Mouse (Mus musculus) forelimb bud, embryonic 11.5 days (tissue): ENCODE results near the gene Rpl23.
"Not testable (repeated sequence)": the region's sequence is repeated elsewhere in the genome, so short reads cannot be mapped to it uniquely, and the experiment has no call there.

Source experiments
- DNase-seq: peaks from one replicate; pipeline ENCODE4 v3.0.0-alpha.2; 2012; ENCODE audit warnings: low read depth, low spot score

Gene Rpl23

DNA sequence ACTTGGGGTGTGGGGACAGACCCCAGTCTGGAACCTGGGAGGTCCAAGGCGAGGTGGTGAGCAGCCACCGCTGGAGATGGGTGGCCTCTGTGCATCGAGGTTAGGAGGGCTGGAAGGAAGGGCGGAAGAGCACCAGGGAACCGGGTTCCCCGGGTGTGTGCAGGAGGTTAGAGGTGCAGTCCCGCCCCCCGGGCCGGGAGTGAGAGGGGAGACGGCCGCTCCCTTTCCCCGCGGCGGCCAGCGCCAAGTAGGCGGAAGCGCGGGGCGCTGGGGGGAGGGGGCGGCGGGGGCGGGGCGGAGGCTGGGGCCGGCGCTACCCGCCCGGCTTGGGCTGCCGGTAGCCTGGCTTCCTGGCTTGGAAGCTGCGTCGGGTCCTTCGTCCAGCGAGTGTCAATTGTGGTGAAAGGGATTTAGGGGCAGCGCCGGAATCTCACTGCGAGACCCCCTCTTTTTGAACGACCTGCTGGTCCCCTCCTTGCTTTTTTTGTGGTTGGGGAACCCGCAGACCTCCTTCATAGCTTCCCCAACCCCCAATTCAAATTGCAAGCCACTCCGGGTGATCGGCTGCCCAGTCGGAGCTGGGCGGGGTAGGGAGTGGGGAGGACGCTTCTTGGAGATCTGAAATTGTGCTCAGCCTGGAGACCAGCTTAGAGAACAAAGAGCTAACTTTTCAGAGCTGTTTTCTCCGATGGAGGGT is 17.9 kb upstream of the Rpl23 start:
- peak; percentile 54 for DNase-seq

- DNase-seq = peak; percentile 80
These were observed 17.1 kb upstream of the Rpl23 start for GRCm38 (mm10) chr11:97799146-97799993.

DNA sequence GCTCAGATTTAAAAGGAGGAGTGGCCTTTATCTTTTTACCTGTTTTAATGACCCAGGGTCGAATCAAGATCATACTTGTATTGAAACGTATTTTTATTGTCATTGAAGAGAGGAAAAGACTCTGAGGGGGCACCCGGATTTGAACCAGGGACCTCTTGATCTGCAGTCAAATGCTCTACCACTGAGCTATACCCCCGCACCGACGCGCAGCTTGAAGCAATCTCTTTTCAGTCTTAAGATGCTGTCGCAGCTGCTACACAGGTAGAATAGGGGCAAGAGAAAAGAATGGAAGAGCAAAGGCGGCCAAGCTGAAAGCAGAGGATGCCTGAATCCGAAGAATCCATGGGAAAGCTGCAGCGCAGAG is 16.5 kb upstream of the Rpl23 start, which contains the start of gene Lasp1:
Lasp1 (plus strand) TSS at position 219 of the 364 bp plus-strand sequence.
- peak; percentile 89 for DNase-seq

GRCm38 (mm10) chr11:97798083-97798435 is 15.8 kb upstream of the Rpl23 start:
- no peak for DNase-seq

- no peak for DNase-seq
These were observed 15.3 kb upstream of the Rpl23 start for GRCm38 (mm10) chr11:97797369-97798082.

- DNase-seq = peak; percentile 67
These were observed 14.7 kb upstream of the Rpl23 start for GRCm38 (mm10) chr11:97796910-97797309.

DNA sequence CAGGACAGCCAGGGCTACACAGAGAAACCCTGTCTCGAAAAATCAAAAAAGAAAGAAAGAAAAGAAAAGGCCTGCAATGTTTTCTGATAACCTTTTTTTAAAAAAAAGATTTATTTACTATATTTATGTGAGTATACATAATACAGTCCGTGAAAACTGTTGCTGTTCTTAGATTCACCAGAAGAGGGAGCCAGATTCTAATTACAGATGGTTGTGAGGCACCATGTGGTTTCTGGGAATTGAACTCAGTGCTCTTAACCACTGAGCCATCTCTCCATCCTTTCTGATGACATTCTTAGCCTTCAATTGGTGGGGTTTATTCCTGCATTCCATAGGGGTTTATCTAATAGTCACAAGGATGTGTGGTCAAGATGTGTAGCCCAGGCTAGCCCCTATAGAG is 10.9 kb upstream of the Rpl23 start:
- DNase-seq = peak; percentile 65

- not testable (repeated sequence) for DNase-seq
These were observed 8.7 kb upstream of the Rpl23 start for GRCm38 (mm10) chr11:97790778-97791438.

- no peak for DNase-seq
These were observed 7.5 kb upstream of the Rpl23 start for GRCm38 (mm10) chr11:97789727-97790126.

GRCm38 (mm10) chr11:97787961-97788360 is 5.7 kb upstream of the Rpl23 start:
- DNase-seq = no peak

DNA sequence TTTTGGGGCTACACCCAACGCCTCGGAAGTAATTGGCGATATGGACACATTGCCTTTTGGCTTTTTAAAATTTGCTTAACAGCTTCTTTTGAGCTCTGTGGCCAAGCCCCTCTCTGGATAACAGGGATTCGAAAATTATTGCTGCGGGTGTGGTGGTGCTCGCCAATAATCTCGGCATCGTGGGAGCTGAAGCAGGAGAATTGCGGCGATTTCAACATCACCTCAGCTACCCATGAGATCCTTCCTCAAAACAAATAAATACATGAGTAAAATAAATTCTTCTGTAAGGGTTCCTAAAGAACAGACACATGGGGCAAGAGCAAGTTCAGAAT is 293 bp upstream of the Rpl23 start:
- no peak for DNase-seq

GRCm38 (mm10) chr11:97781478-97781831 is 782 bp downstream of the Rpl23 start:
- no peak for DNase-seq

GRCm38 (mm10) chr11:97779968-97780701 is 2.1 kb downstream of the Rpl23 start:
- no peak for DNase-seq

DNA sequence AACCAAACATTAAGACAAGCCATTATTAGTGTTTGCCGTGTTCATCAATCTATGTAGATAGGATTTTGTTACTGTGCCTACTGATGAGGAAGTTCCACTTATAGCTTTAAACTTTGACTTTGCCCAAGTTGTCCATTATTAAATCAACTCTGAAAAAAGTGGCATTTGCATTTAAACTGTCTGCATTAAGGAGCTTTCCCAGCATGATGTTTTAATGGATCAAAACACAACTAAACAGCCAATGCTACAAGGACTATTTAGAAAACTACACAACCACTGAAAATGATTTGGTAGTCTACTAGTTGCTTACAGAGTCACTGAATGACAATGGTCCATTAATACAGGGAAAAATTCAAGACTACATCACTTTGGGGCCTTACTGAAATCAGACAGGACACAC is 3.3 kb downstream of the Rpl23 start:
- no peak for DNase-seq

- no peak for DNase-seq
These were observed 5.1 kb downstream of the Rpl23 start for GRCm38 (mm10) chr11:97777129-97777529.

- DNase-seq = no peak
These were observed 5.6 kb downstream of the Rpl23 start for GRCm38 (mm10) chr11:97776497-97777128.

DNA sequence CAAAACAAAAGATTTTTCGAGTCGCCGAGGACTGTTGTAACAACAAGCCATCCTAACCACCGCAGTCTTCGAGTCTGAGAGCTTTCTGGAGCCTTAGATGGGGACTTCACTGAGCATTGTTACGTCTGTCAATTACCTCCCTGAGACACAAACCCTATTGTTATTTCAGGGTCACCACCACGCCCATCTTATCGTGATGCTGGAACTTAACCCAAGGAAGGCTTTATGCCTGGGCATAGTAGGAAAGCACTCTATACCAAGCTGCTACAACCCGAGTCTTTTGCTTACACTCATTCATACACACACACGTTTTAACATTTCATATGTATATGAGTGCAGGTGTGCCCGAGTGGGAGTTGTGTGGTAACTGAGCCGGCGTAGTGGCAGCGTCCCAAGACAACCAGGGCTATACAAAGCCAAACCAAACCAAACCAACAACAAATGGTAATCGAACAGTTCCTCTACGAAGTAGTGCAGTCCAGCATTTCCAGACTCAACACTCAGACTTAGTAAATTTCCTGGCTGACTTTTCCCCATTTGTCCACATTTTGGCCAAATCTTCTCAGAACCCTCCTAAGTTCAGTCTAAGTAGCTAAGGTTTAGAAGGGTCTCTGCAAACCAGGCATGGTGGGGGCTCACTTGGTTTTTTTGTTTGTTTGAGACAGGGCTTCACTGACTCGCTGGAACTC is 6.3 kb downstream of the Rpl23 start, which contains the start of gene 1700001P01Rik:
1700001P01Rik (minus strand) TSS at position 111 of the 689 bp plus-strand sequence.
- DNase-seq = no peak

DNA sequence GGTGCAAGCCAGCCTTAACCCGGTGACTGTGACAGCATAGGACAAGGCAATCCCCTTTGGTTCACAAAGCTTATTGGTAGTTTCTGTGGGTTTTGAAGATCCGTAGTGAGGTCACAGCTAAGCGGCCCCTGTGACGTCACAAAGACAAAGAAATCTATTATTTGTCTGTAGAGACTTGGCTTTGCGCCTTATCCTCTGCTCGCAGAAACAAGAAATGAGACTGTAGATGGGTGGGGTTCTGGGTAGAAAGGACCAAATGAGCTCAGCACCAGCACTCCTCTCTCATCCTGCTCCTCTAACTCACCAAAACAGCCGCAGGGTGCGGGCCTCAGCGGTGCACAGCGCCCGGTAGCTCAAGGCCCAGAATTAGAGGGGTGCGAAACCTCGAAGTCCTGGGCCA is 7.1 kb downstream of the Rpl23 start:
- DNase-seq = no peak

- DNase-seq = no peak
These were observed 10.8 kb downstream of the Rpl23 start for GRCm38 (mm10) chr11:97771410-97771809.

DNA sequence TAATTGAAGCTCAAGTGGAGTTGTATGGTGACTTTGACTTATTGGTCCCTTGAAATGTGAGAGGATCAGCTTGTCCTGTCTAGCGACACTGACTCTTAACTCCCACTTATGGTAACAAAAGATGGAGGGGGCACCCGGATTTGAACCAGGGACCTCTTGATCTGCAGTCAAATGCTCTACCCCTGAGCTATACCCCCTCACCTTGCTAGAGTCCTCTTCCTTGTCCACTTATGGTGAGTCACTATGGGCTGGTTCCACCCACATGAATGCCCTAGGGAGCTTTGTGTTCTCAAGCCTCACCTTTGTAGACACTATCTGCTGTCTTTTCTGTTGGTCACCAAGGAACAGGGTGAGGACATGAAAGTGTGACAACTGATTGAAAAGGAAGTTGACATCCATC is 12.5 kb downstream of the Rpl23 start:
- no peak for DNase-seq
